Mouse (Mus musculus) neural tube, embryonic 14.5 days (tissue): ENCODE data around the gene Cacng7. TPM values are rescaled to one million over a fixed set of nuclear protein-coding genes. Genes with fewer than 3 reads are reported as not detected.

Experiments used
- ATAC-seq: fragments of 200-750 bp; cut with Nextera tagmentation; 2 replicates; pipeline ENCODE4 v1.8.0; 2017; ENCODE audit warnings: low read depth, mild to moderate bottlenecking, moderate TSS enrichment, moderate library complexity
- H3K27ac ChIP-seq: fragments of 300-500 bp; sonication (generic); 2 replicates; pipeline ENCODE4 v1.5.1; 2014; ENCODE audit warnings: low read depth, mild to moderate bottlenecking, control low read depth, low read length, moderate library complexity, mixed read lengths
- H3K27me3 ChIP-seq: fragments of 300-500 bp; sonication (generic); 2 replicates; pipeline ENCODE4 v1.6.1; 2014; ENCODE audit warnings: low read length; ENCODE audit not compliant: control insufficient read depth, insufficient read depth
- H3K36me3 ChIP-seq: fragments of 300-500 bp; sonication (generic); 2 replicates; pipeline ENCODE4 v1.6.1; 2014; ENCODE audit warnings: low read length, mixed read lengths; ENCODE audit not compliant: control insufficient read depth, insufficient read depth
- H3K4me1 ChIP-seq: fragments of 300-500 bp; sonication (generic); 2 replicates; pipeline ENCODE4 v1.6.1; 2014; ENCODE audit warnings: low read length; ENCODE audit not compliant: control insufficient read depth, insufficient read depth
- H3K4me2 ChIP-seq: fragments of 300-500 bp; sonication (generic); 2 replicates; pipeline ENCODE4 v1.6.1; 2014; ENCODE audit warnings: mild to moderate bottlenecking, low read depth, low read length, control low read depth
- H3K4me3 ChIP-seq: fragments of 300-500 bp; sonication (generic); 2 replicates; pipeline ENCODE4 v1.5.1; 2014; ENCODE audit warnings: low read depth, low read length, control low read depth, mixed read lengths
- H3K9ac ChIP-seq: fragments of 300-500 bp; sonication (generic); replicated peaks from 2 replicates; pipeline ENCODE4 v1.6.1; 2014; ENCODE audit warnings: low read depth, mild to moderate bottlenecking, control low read depth, low read length, mixed read lengths
- H3K9me3 ChIP-seq: fragments of 300-500 bp; sonication (generic); 2 replicates; pipeline ENCODE4 v1.6.1; 2016; ENCODE audit warnings: low read length; ENCODE audit not compliant: control insufficient read depth
- WGBS: fragments of 180-500 bp; shearing (Covaris S2); extraction: QIAGEN DNeasy Blood & Tissue Kit; methylation state at CpG from one replicate; pipeline ENCODE4 v1.1.7; 2014; 5-methylcytosine and 5-hydroxymethylcytosine counted together
- polyA plus RNA-seq: library from polyadenylated mRNA; unstranded; fragments of >200 nt; fragmentation: Nextera tagmentation; extraction: Ambion mirVana; gene quantifications from 2 replicates; pipeline ENCODE4 v1.2.1, GENCODE M21; 2014

The Cacng7 gene
- polyA plus RNA-seq, 1 experiment from 2014 or later = 5.1 TPM

DNA sequence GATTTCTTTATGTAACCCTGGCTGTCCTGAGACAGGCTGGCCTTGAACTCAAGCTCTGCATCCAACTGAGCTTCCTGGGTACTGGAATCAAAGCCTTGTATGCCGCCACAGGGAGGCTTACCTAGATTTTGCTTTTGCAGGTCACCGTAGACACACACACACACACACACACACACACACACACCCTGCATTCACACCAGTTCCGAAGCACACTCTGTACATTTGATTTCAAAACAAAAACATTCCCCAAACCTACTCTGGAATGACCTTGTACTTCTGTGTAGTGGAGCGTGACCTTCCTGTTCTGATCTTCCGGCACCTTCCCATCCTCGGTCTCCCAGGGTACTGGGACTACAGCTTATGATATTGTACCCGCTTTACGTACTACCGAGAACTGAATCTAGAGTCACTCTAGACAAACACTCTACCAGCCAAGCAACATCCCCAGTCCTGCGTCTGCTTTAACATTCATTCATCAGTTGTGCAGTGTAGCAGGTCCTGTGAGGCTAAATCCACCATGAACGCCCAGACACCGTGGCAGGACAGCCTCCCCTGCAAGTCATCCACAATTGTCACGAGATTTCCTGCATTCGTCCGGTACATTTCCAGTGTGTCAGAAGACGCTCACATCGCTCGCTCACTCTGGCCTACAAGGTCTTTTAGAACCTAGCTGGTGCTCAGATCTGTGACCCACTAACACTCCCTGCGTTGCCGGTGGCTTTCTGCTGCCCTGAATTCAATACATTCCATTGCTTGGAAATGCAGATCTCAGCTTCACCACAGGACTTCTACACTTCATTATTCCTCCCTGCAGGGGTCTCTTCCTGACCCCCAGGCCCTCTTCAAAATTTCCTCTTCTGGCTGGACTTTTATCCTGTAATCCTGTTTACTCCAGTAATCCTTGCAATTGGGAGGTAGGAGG, 14.9 kb downstream of the Cacng7 start:
- Histone ChIP-seq H3K9me3 (no peaks in the 10 kb centered on the region), H3K9ac (no peak overlapping the region), H3K27ac (no peak overlapping the region), H3K4me1 (no peaks in the 10 kb centered on the region), H3K4me3 (no peak overlapping the region), H3K27me3 (no peaks in the 10 kb centered on the region), H3K36me3 (peaks cover 23% of the 10 kb centered on the region), H3K4me2 (no peak overlapping the region)
- no peak for ATAC-seq
- WGBS = 49% methylated on average over 20 of the region's 20 CpGs

DNA sequence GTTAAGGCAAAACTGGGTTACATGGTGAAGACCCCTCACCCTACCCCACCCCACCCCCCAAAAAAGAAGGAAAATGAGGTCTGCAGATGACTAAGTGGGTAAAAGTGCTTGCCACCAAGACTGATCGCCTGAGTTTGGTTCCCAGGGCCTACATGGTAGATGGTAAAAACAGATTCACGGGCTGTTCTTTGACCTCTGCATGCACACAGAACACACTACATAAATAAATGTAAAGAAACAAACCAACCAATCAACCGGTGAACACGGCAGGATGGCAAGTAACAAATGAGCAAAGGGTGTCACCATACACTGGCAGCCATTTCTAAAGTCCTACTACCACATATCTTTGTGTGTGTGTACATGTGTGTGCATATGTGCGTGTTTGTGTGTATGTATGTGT, 15.6 kb downstream of the Cacng7 start:
- Histone ChIP-seq H3K4me2 (no peak overlapping the region), H3K27me3 (no peaks in the 10 kb centered on the region), H3K4me3 (no peak overlapping the region), H3K4me1 (no peaks in the 10 kb centered on the region), H3K9ac (no peak overlapping the region), H3K9me3 (no peaks in the 10 kb centered on the region), H3K27ac (no peak overlapping the region), H3K36me3 (peaks cover 25% of the 10 kb centered on the region)
- ATAC-seq = no peak
- WGBS = 66% methylated on average over 5 of the region's 5 CpGs

DNA sequence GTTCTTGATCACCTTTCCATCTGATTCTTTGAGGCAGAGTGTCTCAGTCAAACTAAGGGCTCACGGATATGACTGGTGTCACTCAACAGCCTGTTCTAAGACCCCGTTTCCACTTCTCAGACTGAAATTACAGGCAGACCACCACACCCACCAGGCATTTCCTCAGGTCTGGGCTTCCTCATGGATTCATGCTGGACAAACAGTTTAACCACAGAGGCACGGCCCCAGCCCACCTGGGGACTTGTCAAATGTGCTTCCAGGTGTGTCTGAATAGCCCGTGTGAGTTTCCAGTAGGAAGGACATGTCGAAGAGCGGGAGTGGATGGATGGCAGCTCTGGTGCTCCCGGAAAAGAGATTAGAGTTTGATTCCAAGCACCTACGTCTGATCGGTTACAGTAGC, 17.0 kb downstream of the Cacng7 start:
- 95% methylated on average over 9 of the region's 9 CpGs for WGBS
- Histone ChIP-seq H3K36me3 (peaks cover 21% of the 10 kb centered on the region), H3K9ac (no peak overlapping the region), H3K27ac (no peak overlapping the region), H3K4me1 (no peaks in the 10 kb centered on the region), H3K27me3 (no peaks in the 10 kb centered on the region), H3K4me2 (no peak overlapping the region), H3K4me3 (no peak overlapping the region), H3K9me3 (no peaks in the 10 kb centered on the region)
- ATAC-seq = no peak

DNA sequence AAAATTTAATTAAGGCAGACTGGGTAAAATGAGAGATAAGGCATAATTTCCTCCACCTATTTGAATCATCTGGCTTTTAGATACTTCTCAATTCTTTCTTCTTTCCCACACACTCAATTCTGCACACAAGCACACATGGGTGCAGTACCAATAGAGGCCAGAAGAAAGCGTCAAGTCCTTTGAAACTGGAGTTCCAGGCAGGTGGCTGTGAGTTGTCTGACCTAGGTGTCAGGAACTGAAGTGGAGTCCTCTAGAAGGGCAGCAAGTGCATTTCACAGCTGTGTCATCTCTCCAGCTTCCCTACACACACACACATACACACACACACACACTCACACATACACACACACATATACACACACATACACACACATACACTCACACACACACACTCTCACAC, 18.8 kb downstream of the Cacng7 start:
- Histone ChIP-seq H3K4me3 (no peak overlapping the region), H3K9ac (no peak overlapping the region), H3K36me3 (peaks cover 16% of the 10 kb centered on the region), H3K4me1 (no peaks in the 10 kb centered on the region), H3K4me2 (no peak overlapping the region), H3K27me3 (no peaks in the 10 kb centered on the region), H3K9me3 (no peaks in the 10 kb centered on the region), H3K27ac (no peak overlapping the region)
- 100% methylated on average over 1 of the region's 1 CpGs for WGBS
- ATAC-seq = no peak

DNA sequence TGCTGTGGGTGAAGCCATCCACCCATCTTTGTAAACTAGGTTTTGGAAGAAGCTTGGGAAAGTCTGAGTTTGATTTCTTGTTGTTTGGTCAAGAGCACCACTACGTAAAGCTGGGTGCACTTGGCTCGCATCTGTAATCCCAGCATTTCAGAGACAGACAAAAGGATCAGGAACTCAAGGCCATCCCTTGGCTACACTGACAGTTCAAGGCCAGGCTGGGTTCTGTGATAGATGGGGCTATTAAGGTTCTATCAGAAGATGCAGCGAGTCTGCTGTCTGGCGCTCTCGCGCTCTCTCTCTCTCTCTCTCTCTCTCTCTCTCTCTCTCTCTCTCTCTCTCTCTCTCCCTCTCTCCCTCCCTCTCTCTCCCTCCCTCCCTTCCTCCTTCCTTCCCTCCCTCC, 22.1 kb downstream of the Cacng7 start:
- Histone ChIP-seq H3K27me3 (no peaks in the 10 kb centered on the region), H3K4me3 (no peak overlapping the region), H3K9ac (no peak overlapping the region), H3K27ac (no peak overlapping the region), H3K4me1 (no peaks in the 10 kb centered on the region), H3K36me3 (peaks cover 9% of the 10 kb centered on the region; the same call in 1 of the 2 replicates), H3K9me3 (no peaks in the 10 kb centered on the region), H3K4me2 (no peak overlapping the region)
- 79% methylated on average over 6 of the region's 6 CpGs for WGBS
- no peak for ATAC-seq

DNA sequence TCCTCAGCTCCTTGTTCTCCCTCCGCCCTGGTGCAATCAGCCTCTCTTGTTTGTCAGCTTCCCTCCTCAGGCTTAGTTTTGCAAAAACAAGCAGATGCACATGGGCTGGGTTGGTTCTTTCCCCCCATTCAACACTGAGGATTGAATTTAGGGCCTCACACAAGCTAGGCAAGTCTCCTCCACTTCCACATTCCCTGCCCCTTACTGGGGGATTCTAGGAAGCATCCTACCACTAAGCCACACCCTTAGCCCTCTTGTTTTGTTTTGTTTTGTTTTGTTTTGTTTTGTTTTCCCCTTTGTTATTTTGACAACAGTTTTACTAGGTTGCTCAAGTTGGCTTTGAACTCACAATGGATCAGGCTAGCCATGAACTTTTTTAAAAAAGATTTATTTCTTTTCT, 27.9 kb downstream of the Cacng7 start:
- no peak overlapping the region for H3K4me3 ChIP-seq
- no peaks in the 10 kb centered on the region for H3K9me3 ChIP-seq
- no peaks in the 10 kb centered on the region for H3K4me1 ChIP-seq
- H3K27me3 ChIP-seq = no peaks in the 10 kb centered on the region
- no peaks in the 10 kb centered on the region; the same call in 1 of the 2 replicates for H3K36me3 ChIP-seq
- H3K9ac ChIP-seq = no peak overlapping the region
- no peak for ATAC-seq
- H3K27ac ChIP-seq = no peak overlapping the region; the same call in 1 of the 2 replicates
- no peak overlapping the region for H3K4me2 ChIP-seq
- WGBS = 93% methylated on average over 1 of the region's 1 CpGs

DNA sequence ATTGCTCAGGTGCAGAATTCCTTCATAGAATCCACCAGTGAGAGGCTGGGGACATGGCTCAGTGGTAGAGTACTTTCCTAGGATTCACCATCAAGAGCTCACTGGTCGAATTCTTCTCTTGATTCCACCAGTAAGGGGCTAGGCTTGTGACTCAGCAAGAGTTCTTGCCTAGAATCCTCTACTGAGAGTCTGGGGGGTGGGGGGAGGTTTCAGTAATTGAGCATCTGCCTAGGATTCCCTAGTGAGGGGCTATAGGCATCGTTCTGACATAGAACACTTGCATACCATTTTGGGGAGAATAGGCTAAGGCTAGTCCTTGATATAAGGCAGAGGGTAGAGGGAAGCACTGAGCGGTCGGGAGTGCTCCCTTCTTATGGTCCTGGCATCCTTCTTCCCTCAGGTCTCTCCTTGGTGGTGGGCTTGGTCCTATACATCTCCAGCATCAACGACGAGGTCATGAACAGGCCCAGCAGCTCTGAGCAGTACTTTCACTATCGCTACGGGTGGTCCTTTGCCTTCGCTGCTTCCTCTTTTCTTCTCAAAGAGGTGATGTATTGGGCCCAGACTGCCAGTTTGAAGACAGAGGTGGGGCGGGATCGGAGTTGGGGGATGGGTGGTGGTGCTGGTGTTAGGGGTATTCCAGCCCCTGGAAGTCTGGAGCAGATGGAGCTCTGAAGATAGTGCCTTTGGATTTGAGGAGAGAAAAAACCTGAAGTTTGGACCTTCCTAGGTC, 33.0 kb downstream of the Cacng7 start:
- Histone ChIP-seq H3K27ac (no peak overlapping the region), H3K9ac (no peak overlapping the region), H3K36me3 (no peaks in the 10 kb centered on the region; the same call in 1 of the 2 replicates), H3K4me2 (no peak overlapping the region), H3K9me3 (no peaks in the 10 kb centered on the region), H3K4me1 (no peaks in the 10 kb centered on the region), H3K27me3 (no peaks in the 10 kb centered on the region), H3K4me3 (no peak overlapping the region)
- ATAC-seq = no peak
- 35% methylated on average over 11 of the region's 11 CpGs for WGBS

DNA sequence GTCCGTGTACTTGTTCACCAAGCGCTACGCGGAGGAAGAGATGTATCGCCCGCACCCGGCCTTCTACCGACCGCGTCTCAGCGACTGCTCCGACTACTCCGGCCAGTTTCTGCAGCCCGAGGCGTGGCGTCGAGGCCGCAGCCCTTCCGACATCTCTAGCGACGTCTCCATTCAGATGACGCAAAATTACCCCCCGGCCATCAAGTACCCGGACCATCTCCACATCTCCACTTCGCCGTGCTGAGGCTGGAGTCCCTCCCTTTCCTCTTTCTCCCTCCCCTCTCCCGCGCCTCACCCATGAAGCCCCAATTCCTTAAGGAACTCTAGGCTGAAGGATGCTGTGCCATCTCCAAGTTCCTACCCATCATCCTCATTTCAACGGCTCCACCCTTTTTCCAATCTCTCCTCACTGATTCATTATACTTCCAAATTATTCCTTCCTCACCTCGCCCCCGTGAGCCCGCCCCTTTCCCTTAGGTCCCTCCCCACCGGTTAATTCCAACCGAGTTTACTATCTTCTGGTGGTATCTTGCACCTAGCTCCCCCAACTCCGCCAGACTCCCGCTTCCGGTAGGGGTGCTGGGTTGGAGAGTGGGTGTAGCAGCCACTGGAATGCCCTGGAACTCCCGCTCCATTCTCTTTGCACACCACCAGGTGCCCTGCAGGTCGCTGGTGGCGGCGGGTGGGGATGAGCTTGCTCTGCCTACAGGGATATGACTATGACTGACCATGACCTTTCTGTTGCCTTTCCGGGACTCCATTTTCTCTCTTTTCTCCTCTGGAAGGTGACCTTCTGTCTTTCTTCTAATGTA, 34.2 kb downstream of the Cacng7 start:
- ATAC-seq = no peak
- H3K9me3 ChIP-seq = no peaks in the 10 kb centered on the region
- no peak overlapping the region for H3K9ac ChIP-seq
- no peak overlapping the region; the same call in 1 of the 2 replicates for H3K4me2 ChIP-seq
- no peaks in the 10 kb centered on the region for H3K4me1 ChIP-seq
- H3K27ac ChIP-seq = no peak overlapping the region
- H3K36me3 ChIP-seq = no peaks in the 10 kb centered on the region; the same call in 1 of the 2 replicates
- H3K27me3 ChIP-seq = no peaks in the 10 kb centered on the region
- no peak overlapping the region for H3K4me3 ChIP-seq
- WGBS = 18% methylated on average over 41 of the region's 42 CpGs
